ENCODE assay signal across 17 mouse cellular contexts in genomic region chr7:81121099-81121498, GRCm38 (mm10). TPM values are rescaled to one million over a fixed set of nuclear protein-coding genes. Genes with fewer than 3 reads are reported as not detected.
DNase-seq lines count a peak whose midpoint lies in the region; ATAC-seq and TF ChIP-seq lines count a peak whose summit lies in the region.
"Had no signal": no experiment of that assay in that cellular context is flagged by ENCODE, and none has a peak within 500 bp of the region (broad histone marks: within the 10 kb centered on the region; RNA-seq: fewer than 3 reads in every experiment).

No protein-coding gene starts in this region.

- H3K4me1 ChIP-seq in bone marrow macrophage, adult 2 months (ENCODE audit: control insufficient read depth, insufficient read depth, low read length) = peaks cover 20% of the 10 kb centered on the region
- H3K4me1 ChIP-seq in kidney, embryonic 14.5 days (ENCODE audit: control insufficient read depth, insufficient read depth, low read length) = 0 out of 2 replicates have a peak, but pooled peaks cover 4% of the 10 kb centered on the region
- peaks cover 22% of the 10 kb centered on the region for H3K4me1 ChIP-seq in limb, embryonic 12.5 days (replicated peaks)
- H3K4me1 ChIP-seq in forebrain, embryonic 12.5 days = peaks cover 7% of the 10 kb centered on the region
- no peaks in the 10 kb centered on the region for H3K4me1 ChIP-seq in forebrain, embryonic 16.5 days (replicated peaks; ENCODE audit: control insufficient read depth, insufficient read depth, low read length)
- H3K4me1 ChIP-seq: forebrain, embryonic 15.5 days; neural tube, embryonic 12.5 days had no signal

- no peaks in the 10 kb centered on the region for H3K9me3 ChIP-seq in kidney, embryonic 14.5 days (ENCODE audit: control insufficient read depth, low read length)
- H3K9me3 ChIP-seq in limb, embryonic 12.5 days = no peaks in the 10 kb centered on the region; the same call in 1 of the 2 replicates
- H3K9me3 ChIP-seq in forebrain, embryonic 12.5 days = no peaks in the 10 kb centered on the region
- H3K9me3 ChIP-seq in forebrain, embryonic 16.5 days (ENCODE audit: control insufficient read depth, low read length) = no peaks in the 10 kb centered on the region
- H3K9me3 ChIP-seq: embryonic facial prominence, embryonic 12.5 days; forebrain, embryonic 15.5 days; liver, embryonic 13.5 days; neural tube, embryonic 12.5 days had no signal

- TF ChIP-seq POLR2A in bone marrow macrophage, adult 2 months (IDR thresholded peaks at IDR 0.05; ENCODE audit: borderline replicate concordance, low read depth, low read length) = no peak

- no peaks in the 10 kb centered on the region for H3K27me3 ChIP-seq in kidney, embryonic 14.5 days (ENCODE audit: control insufficient read depth, insufficient read depth, low read length)
- no peaks in the 10 kb centered on the region; the same call in 1 of the 2 replicates for H3K27me3 ChIP-seq in limb, embryonic 12.5 days
- H3K27me3 ChIP-seq in forebrain, embryonic 12.5 days = no peaks in the 10 kb centered on the region
- no peaks in the 10 kb centered on the region for H3K27me3 ChIP-seq in forebrain, embryonic 16.5 days (replicated peaks; ENCODE audit: control insufficient read depth, insufficient read depth, low read length)
- H3K27me3 ChIP-seq: embryonic facial prominence, embryonic 12.5 days; forebrain, embryonic 15.5 days; liver, embryonic 13.5 days; neural tube, embryonic 12.5 days had no signal

- 31% methylated on average over 3 of the region's 3 CpGs for WGBS in kidney, embryonic 14.5 days
- whole genome bisulfite sequencing in limb, embryonic 12.5 days = 31% methylated on average over 3 of the region's 3 CpGs
- WGBS in forebrain, embryonic 12.5 days = 68% methylated on average over 3 of the region's 3 CpGs
- WGBS in forebrain, embryonic 16.5 days = 72% methylated on average over 3 of the region's 3 CpGs

- H3K36me3 ChIP-seq in kidney, embryonic 14.5 days (ENCODE audit: control insufficient read depth, insufficient read depth, low read length) = no peaks in the 10 kb centered on the region
- no peaks in the 10 kb centered on the region for H3K36me3 ChIP-seq in limb, embryonic 12.5 days
- no peaks in the 10 kb centered on the region for H3K36me3 ChIP-seq in forebrain, embryonic 12.5 days (replicated peaks)
- H3K36me3 ChIP-seq in forebrain, embryonic 16.5 days (ENCODE audit: control insufficient read depth, insufficient read depth) = no peaks in the 10 kb centered on the region
- H3K36me3 ChIP-seq: embryonic facial prominence, embryonic 12.5 days; forebrain, embryonic 15.5 days; liver, embryonic 13.5 days; neural tube, embryonic 12.5 days had no signal

- H3K4me2 ChIP-seq in kidney, embryonic 14.5 days (replicated peaks; ENCODE audit: low read depth, low read length) = no peak overlapping the region
- H3K4me2 ChIP-seq in limb, embryonic 12.5 days = no peak overlapping the region
- H3K4me2 ChIP-seq in forebrain, embryonic 12.5 days = no peak overlapping the region
- no peak overlapping the region for H3K4me2 ChIP-seq in forebrain, embryonic 16.5 days (ENCODE audit: low read length)
- H3K4me2 ChIP-seq: embryonic facial prominence, embryonic 12.5 days; forebrain, embryonic 15.5 days; liver, embryonic 13.5 days; neural tube, embryonic 12.5 days had no signal

- peak; percentile 48 for DNase-seq in MEL-GATA-1-ER (ENCODE audit: extremely low read depth, low read depth)
- DNase-seq: cerebellum, adult 18-20 months; liver, embryonic 13.5 days; lung, postnatal 36 days; retina, postnatal 1 day had no signal

- H3K9ac ChIP-seq in kidney, embryonic 14.5 days (ENCODE audit: low read depth, low read length) = no peak overlapping the region
- no peak overlapping the region for H3K9ac ChIP-seq in limb, embryonic 12.5 days (replicated peaks)
- H3K9ac ChIP-seq in forebrain, embryonic 12.5 days = no peak overlapping the region
- H3K9ac ChIP-seq in forebrain, embryonic 16.5 days (replicated peaks; ENCODE audit: low read depth, low read length) = no peak overlapping the region
- H3K9ac ChIP-seq: embryonic facial prominence, embryonic 12.5 days; forebrain, embryonic 15.5 days; liver, embryonic 13.5 days; neural tube, embryonic 12.5 days had no signal

- peak overlapping the region; percentile 39 for H3K27ac ChIP-seq in bone marrow macrophage, adult 2 months (ENCODE audit: insufficient read depth, low read depth, low read length)
- no peak overlapping the region for H3K27ac ChIP-seq in kidney, embryonic 14.5 days (ENCODE audit: low read depth, low read length)
- H3K27ac ChIP-seq in limb, embryonic 12.5 days = peak overlapping the region; percentile 23; the same call in 1 of the 2 replicates
- H3K27ac ChIP-seq in forebrain, embryonic 12.5 days = no peak overlapping the region
- no peak overlapping the region for H3K27ac ChIP-seq in forebrain, embryonic 16.5 days (ENCODE audit: low read length)
- H3K27ac ChIP-seq: embryonic facial prominence, embryonic 12.5 days; forebrain, embryonic 15.5 days; liver, embryonic 13.5 days; neural tube, embryonic 12.5 days had no signal

- no peak overlapping the region for H3K4me3 ChIP-seq in bone marrow macrophage, adult 2 months (ENCODE audit: insufficient read depth, low read length)
- H3K4me3 ChIP-seq in kidney, embryonic 14.5 days (ENCODE audit: low read length) = no peak overlapping the region
- H3K4me3 ChIP-seq in limb, embryonic 12.5 days (replicated peaks) = no peak overlapping the region
- no peak overlapping the region for H3K4me3 ChIP-seq in forebrain, embryonic 12.5 days (replicated peaks)
- H3K4me3 ChIP-seq in forebrain, embryonic 16.5 days (replicated peaks; ENCODE audit: low read length) = no peak overlapping the region
- H3K4me3 ChIP-seq: embryonic facial prominence, embryonic 12.5 days; forebrain, embryonic 15.5 days; liver, embryonic 13.5 days; neural tube, embryonic 12.5 days had no signal

- TF ChIP-seq CTCF in bone marrow macrophage, adult 2 months (IDR thresholded peaks at IDR 0.05; ENCODE audit: low read depth, low read length) = no peak

- peak; percentile 72 for ATAC-seq in kidney, embryonic 14.5 days (ENCODE audit: low FRiP score, low TSS enrichment)
- ATAC-seq in limb, embryonic 12.5 days (ENCODE audit: insufficient number of reproducible peaks, insufficient read depth, low FRiP score, low TSS enrichment, low read depth) = peak; percentile 60; the same call in 1 of the 2 replicates
- no peak for ATAC-seq in megakaryocyte, adult 5-6 weeks (ENCODE audit: poor library complexity, severe bottlenecking)
- ATAC-seq in forebrain, embryonic 12.5 days (ENCODE audit: low FRiP score) = no peak
- ATAC-seq in forebrain, embryonic 16.5 days = no peak
- ATAC-seq: forebrain, embryonic 15.5 days; hindbrain, embryonic 16.5 days; midbrain, embryonic 16.5 days had no signal

RNA-seq across cellular contexts. Expression of gene Slc28a1, which starts 6.5 kb away (rescaled TPM):
- not detected in 2 replicates for polyA plus RNA-seq in bone marrow macrophage, adult 2 months (2012; ENCODE audit: insufficient read depth, insufficient read length, missing spikeins)
- 0.41 TPM in 1 of 2 replicates, not detected in the other for polyA plus RNA-seq in kidney, embryonic 14.5 days (2014; fragmentation: Nextera tagmentation; extraction: Ambion mirVana)
- polyA plus RNA-seq in limb, embryonic 12.5 days (2016; fragmentation: Nextera tagmentation; extraction: Ambion mirVana) = not detected in 2 replicates
- not detected in 2 replicates for total RNA-seq in megakaryocyte, adult 5-6 weeks (2015)
- total RNA-seq in megakaryocyte, adult 5-6 weeks (2017) = not detected in 2 replicates
- not detected in 2 replicates for polyA plus RNA-seq in forebrain, embryonic 12.5 days (2016; fragmentation: Nextera tagmentation; extraction: Ambion mirVana)
- polyA plus RNA-seq in forebrain, embryonic 16.5 days (2015; fragmentation: Nextera tagmentation; extraction: Ambion mirVana) = not detected in 2 replicates
- total RNA-seq: layer of hippocampus, postnatal 14 days had no signal
- polyA plus RNA-seq: embryonic facial prominence, embryonic 12.5 days; forebrain, embryonic 15.5 days; hindbrain, embryonic 16.5 days; midbrain, embryonic 16.5 days; neural tube, embryonic 12.5 days had no signal

Comparison
In these comparisons a context has a peak if more than half of its experiments do, and no peak if none do; other contexts are left out.
1. H3K27ac ChIP-seq: peak in bone marrow macrophage, adult 2 months (single experiment) and limb, embryonic 12.5 days (single experiment); none in kidney, embryonic 14.5 days (single experiment), forebrain, embryonic 12.5 days (single experiment) and forebrain, embryonic 16.5 days (single experiment).
2. ATAC-seq: peak in kidney, embryonic 14.5 days (single experiment) and limb, embryonic 12.5 days (single experiment); none in megakaryocyte, adult 5-6 weeks (single experiment), forebrain, embryonic 12.5 days (single experiment) and forebrain, embryonic 16.5 days (single experiment).